Mouse (Mus musculus): ENCODE data around the gene Slc39a5. TPM values are rescaled to one million over a fixed set of nuclear protein-coding genes. Genes with fewer than 3 reads are reported as not detected.

Gene Slc39a5
- not detected for total RNA-seq (2021)
- long read RNA-seq, experiment 1, result 0 reads
- long read RNA-seq, experiment 2, result 0 reads

DNA sequence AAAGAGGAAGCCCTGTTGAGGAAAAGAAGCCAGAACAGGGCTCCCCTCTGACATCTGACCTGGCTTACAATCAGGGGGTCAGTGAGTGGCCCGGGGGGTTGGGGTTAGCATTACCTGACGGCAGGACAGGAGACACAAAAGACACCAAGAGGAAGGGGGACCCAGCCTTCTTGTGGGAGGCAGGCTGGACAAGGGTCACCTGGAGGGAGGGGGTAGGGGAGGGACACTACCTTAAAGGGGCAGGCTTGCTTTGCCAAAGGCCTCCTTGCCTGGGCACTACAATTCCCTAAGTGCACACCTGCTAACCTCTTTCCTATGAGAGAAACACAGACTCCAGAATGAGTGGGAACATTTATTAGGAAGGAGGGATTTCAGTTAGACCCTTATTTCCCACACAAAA is at the start of gene Slc39a5:
Gene Slc39a5 (minus strand): TSS at position 174 of the 400 bp plus-strand sequence.
- no peak for DNase-seq
- intact Hi-C loops (cut with DNase I; ENCODE audit: low total_unique reads), result no loop called here

DNA sequence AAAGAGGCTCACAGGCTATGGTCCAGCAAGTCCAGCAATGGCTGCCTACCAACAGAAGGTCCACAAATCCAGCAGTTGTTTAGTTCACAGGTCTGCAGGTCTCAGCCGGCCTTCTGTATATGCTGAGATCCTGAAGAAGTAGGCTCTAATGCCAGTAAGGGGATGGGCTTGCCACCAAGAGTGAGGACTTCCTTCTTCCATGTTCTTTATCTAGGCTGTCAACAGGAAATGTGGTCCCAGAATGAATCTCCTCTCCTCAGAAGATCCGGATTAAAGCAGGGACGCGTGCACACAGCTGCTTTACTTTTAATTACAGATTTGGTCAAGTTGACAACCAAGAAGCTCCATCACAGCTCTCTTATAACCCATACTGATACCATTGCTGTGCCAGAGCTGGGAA is 44.4 kb upstream of the Slc39a5 start:
- DNase-seq, result no peak
- intact Hi-C loops (cut with DNase I; ENCODE audit: low total_unique reads), result no loop called here

DNA sequence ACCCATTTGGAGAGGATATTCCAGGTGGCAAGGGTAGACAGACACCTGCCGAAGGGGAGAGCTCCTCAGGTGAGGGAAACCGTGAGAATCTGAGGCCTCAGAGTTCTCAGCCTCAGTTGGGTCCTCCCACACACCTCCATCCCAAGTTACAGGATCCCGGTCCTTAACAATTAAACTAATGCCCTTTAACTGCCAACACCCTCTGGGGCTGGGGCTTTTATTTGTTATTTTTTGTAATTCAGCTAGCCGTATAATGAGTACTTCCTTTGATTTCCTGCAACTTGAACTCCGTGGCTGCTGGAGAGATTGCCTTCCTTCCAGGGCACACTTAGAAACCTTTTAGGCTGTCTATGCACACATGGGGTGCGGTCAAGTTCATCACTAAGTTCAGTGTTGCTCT is 43.3 kb upstream of the Slc39a5 start:
- no peak for DNase-seq
- intact Hi-C loops (cut with DNase I; ENCODE audit: low total_unique reads), result no loop called here

DNA sequence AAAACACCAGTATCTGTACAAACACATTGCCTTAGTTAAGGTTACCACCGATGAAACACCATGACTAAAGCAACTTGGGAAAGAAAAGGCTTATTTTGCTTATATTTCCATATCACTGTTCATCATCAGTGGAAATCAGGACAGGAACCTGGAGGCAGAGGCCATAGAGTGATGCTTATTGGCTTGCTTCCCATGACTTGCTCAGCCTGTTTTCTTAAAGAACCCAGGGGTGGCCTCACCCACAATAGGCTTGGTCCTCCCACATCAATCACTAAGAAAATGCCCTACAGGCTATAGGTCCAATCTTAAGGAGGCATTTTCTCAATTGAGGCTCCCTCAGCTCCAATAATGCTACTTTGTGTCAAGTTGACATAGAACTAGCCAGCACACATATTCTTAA is 41.7 kb upstream of the Slc39a5 start:
- no peak for DNase-seq
- intact Hi-C loops (cut with DNase I; ENCODE audit: low total_unique reads), result no loop called here

GRCm38 (mm10) chr10:128441324-128442119 is 40.5 kb upstream of the Slc39a5 start:
- no peak for DNase-seq
- intact Hi-C loops (cut with DNase I; ENCODE audit: low total_unique reads), result no loop called here

DNA sequence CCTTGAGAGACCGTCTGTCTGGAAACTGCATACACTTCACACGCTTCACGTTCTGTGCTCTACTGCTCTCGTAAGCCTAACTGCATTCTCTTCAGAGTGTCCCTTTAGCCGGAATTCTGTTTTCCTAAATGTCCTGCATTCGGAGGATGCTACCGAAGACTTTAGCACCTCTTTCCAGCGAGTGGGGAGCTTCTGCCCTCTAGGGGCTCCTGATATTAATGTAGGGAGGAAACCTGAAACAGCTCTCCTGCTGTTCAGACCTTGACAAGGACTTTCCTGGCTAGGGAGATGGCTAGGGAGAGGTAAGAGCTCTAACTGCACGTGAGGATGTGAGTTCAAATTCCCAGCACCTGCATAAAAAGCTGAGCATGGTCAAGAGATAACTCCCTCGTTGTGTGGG is 39.4 kb upstream of the Slc39a5 start:
- intact Hi-C loops (cut with DNase I; ENCODE audit: low total_unique reads), result no loop called here
- no peak for DNase-seq

DNA sequence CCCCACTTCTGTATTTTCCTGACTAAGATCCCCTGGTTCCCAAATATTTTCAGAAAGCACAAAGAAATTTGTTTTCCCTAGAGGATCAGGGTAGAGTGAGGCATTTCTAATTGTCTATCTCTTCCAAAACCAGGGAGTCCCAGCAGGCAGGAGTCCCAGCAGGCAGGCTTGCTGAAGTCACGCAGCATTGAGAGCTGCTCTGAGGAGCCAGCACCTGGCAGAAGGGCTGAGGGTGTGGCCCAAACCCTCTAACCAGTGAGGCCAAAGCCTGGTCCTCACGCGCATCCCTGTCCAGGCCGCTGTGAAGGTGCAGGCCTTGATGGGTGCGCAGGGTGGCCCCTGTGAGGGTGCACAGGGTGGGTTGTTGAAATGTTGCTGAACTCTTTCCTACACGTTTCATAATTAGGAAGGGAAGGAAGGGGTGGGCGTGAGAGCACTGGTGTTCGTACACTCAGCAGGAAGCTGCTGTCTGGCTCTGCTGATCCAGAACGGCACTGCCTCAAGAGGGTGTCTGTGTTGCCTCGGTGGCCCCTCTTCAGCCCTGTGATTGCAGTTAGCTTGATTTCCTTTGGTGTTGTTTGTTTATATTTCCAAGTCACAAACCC is 37.7 kb upstream of the Slc39a5 start:
- no peak for DNase-seq
- intact Hi-C loops (cut with DNase I; ENCODE audit: low total_unique reads), result no loop called here

DNA sequence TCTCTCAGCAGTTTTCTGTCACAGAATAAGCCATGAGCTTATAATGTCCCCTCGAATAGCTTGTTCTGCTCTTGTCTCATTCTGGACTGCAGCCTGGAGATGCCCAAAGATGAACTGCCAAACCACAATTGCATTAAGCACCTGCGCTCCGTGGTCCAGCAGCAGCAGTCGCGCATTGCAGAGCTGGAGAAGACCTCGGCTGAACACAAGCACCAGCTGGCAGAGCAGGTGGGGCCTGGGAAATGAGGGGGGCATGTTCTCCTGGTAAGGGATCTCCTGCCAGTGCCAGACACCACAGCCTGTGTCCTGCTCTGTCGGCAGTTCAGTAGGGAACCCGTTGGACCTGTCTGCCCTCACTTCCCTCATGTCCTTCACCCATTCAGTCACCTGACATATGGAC is 35.3 kb upstream of the Slc39a5 start:
- no peak for DNase-seq
- intact Hi-C loops (cut with DNase I; ENCODE audit: low total_unique reads), result no loop called here

DNA sequence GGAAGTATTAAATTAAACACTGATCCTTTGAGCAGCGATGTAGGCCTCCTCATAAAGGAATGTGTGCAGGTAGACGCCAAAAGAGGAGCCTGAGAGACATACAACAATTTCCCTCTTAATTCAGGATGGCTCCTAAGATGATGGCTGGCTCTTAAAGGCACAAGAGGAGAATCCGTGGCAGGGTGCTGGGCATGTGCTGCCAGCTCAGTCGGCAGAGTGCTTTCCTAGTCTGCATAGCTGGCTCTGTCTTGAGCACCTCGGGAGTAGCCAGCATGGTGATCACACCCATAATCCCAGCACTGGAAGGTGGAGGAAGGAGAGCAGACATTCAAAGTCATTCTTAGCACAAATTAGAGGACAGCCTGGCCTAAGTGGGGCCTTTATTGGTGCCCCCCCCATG is 34.8 kb upstream of the Slc39a5 start:
- intact Hi-C loops (cut with DNase I; ENCODE audit: low total_unique reads), result no loop called here
- no peak for DNase-seq

GRCm38 (mm10) chr10:128435186-128435823 is 34.3 kb upstream of the Slc39a5 start:
- intact Hi-C loops (cut with DNase I; ENCODE audit: low total_unique reads), result no loop called here
- peak; percentile 45 for DNase-seq

DNA sequence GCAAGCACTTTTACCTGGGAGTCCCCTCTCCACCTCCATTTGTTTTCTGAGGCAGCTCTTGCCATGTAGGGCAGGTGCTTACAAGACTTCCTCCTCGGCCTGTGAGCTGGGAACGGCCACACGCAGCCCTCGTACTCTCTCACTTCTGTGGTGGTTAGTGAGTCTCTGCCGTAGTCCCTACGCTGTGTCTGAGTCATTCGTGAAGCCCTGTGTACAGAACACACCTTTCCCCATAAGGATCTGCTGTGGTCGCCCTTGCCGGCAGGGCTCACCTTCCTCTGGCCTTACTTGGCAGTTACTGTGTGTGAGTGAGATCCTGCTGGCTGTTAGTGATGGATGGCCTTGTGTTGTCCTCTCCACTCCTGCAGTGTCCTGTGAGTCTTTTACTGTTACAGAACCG is 33.7 kb upstream of the Slc39a5 start:
- intact Hi-C loops (cut with DNase I; ENCODE audit: low total_unique reads), result no loop called here
- no peak for DNase-seq

DNA sequence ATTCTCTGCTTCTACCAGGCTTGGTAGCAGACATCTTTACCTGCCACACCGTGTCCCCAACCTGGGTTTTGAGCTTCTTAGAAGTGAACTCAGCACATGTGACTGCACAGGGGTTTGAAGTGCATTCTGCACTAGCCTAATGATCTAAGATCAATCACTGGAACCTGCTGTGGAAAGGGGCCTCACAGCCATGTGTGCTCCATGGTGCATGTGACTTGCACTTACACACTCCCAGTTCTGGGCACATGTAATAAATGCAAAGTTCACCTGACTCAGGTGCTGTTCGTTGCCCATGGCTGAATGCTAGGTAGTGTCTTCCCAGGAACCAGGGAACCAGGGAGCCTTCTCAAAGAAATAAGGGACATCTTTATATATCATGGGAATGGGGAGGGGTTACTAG is 32.4 kb upstream of the Slc39a5 start:
- intact Hi-C loops (cut with DNase I; ENCODE audit: low total_unique reads), result no loop called here
- no peak for DNase-seq

DNA sequence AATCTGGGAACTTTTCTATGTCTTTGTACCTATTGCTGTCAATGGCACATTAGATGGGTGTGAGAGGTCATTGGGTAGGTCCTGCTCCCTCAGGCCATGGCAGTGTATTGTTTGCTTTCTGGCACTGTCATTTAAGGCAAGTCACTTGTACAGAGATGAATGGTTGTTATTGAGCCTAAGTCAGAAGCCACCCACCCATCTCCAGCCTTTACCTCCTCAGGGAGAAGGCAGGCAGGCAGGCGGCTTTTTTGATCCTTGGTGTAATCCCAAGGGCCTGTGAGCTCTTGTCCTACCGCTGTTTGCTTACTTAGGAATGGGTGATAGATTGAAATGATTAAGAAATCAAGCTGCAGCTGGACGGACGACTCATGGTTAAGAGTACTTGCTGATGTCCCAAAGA is 28.4 kb upstream of the Slc39a5 start:
- no peak for DNase-seq
- intact Hi-C loops (cut with DNase I; ENCODE audit: low total_unique reads), result no loop called here

GRCm38 (mm10) chr10:128429052-128429451 is 28.0 kb upstream of the Slc39a5 start:
- DNase-seq, result no peak
- intact Hi-C loops (cut with DNase I; ENCODE audit: low total_unique reads), result no loop called here

DNA sequence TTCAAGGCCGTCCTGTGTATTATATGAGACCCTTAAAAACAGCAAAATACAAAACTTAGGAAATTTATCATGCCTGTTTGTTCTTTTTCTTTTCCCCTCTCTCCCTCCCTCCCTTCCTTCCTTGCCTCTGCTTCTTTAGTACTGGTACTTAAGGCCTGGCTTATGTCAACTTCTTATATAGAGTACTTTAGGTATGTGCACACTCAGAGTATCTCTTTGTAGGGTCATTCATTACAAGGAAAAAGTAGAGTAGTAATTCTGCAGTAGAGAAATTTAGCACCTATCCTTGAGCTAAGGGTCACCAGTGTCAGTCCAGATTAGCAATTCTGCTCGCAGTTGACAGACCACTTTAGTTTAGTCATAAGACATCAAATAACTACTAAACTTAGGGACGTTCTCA is 24.2 kb upstream of the Slc39a5 start:
- intact Hi-C loops (cut with DNase I; ENCODE audit: low total_unique reads), result no loop called here
- DNase-seq, result no peak

- no peak for DNase-seq
Measured at GRCm38 (mm10) chr10:128424604-128425003, 23.6 kb upstream of the Slc39a5 start.

DNA sequence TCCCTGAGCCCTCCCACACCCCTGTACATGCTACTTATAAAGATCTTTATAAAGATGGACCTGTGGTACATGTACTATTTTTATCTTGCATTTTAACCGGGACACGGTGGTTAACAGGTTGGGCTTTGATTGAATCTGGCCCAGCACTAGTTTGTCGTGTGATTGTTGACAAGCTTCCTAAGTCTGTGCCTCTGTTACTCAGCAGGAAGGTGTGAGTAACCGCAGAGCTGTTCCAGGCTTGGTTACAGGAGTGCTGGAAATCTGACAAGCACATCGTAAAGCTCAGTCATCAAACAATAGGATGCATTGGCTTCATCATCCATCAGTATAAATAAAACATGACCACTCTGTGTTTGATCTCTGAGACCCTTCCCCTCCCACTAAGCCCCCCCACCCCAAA is 21.4 kb upstream of the Slc39a5 start:
- no peak for DNase-seq

More at GRCm38 (mm10) chr10:128424604-128425003, 23.6 kb upstream of the Slc39a5 start:
- intact Hi-C loops (cut with DNase I; ENCODE audit: low total_unique reads), result no loop called here

DNA sequence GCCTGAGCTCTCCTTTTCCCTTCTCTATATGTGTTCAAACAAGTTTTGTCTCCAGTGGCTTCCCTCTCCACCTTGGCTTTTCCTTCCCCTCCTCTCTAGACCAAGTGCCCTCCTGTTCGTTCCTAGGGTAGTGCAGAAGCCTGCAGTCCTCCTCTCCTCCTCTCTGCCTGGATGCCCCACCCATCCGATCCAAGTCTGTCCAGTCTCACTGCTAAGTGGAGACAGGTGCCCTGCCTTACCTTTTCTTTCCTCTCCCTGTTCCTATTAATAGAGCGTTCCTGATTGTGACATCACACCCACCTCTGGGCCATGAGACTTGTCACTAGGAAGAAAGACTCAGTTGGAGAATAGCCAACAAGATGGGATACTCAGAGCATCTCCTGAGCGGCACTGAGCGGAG is 13.8 kb upstream of the Slc39a5 start:
- no peak for DNase-seq
- intact Hi-C loops (cut with DNase I; ENCODE audit: low total_unique reads), result no loop called here

More for the DNA sequence above, 21.4 kb upstream of the Slc39a5 start:
- intact Hi-C loops (cut with DNase I; ENCODE audit: low total_unique reads), result no loop called here

GRCm38 (mm10) chr10:128413076-128413475 is 12.0 kb upstream of the Slc39a5 start:
- intact Hi-C loops (cut with DNase I; ENCODE audit: low total_unique reads), result no loop called here
- DNase-seq, result no peak

GRCm38 (mm10) chr10:128412558-128412957 is 11.5 kb upstream of the Slc39a5 start:
- DNase-seq, result no peak
- intact Hi-C loops (cut with DNase I; ENCODE audit: low total_unique reads), result no loop called here

DNA sequence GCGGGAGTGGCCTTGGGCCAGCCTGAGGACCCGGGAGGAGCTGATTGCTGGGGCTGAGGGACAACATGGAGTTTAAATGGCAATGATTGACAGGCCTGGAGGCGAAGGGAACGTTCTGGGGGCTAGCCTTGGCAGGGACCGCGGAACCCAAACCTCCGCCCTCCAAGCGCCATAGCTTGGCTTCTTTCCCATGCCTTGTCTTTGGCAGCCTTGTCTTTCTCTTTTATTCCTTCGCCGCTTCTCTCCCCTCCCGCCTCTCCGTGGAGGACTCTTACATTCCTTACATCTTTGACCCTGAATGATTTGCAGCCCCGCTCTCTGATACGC is 11.0 kb upstream of the Slc39a5 start:
- intact Hi-C loops (cut with DNase I; ENCODE audit: low total_unique reads), result no loop called here
- DNase-seq, result no peak
